Mouse (Mus musculus) cerebellum, adult 9-11 months (tissue): ENCODE data around the gene Lrrc74b.
"Not testable (repeated sequence)": the region's sequence is repeated elsewhere in the genome, so short reads cannot be mapped to it uniquely, and the experiment has no call there.

Source experiments
- DNase-seq: peaks from one replicate; pipeline ENCODE4 v3.0.0; 2022

Lrrc74b gene

DNA sequence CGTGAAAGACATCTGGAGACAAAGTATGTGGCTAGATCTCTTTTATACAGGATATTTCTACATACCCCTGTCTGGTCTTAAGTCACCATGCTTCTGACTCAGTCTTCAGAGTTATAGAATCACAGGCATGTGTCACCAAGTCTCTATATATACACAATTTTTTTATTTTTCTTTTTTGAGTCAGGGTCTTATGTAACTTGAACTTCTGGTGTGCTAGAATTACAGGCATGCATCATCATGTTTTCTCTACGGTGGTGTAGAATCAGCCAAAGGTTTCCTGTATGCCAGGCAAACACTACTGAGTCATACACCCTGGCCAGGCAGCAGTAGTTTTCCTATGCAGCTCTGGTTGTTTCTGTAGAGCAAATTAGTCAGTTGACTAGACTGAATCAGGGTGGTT is 18.4 kb downstream of the Lrrc74b start:
- DNase-seq, result no peak

GRCm38 (mm10) chr16:17536584-17536983 is 24.5 kb downstream of the Lrrc74b start:
- DNase-seq, result no peak

DNA sequence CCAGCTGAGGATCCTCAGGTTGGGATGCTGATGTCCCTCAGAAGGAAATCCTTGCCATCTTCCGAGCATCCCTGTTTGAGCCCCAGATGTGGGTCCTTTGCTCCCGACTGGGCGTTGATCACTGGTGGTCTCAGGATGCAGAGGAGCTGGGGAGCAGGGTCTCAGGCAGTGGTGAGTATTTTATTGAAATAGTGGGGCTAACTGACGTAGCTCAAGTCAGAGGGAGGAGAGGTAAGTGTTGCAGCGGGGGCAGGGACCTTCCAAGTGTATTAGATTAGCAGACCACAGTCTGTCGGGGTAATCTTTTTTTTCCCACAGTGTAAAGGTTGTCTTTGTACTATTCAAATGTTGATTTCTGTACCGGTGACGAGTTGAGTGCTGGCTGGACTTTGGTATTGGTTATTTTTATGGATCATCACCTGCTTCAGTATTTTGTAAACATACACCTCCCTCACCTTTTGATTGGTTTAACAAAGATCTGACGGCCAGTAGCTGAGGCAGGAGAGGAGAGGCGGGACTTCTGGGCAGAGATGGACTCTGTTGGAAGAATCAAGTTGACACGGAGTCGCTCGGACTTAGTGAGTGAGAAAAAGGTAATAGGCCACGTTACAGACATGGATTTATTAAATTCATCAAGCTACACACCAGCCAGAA is 28.2 kb downstream of the Lrrc74b start:
- DNase-seq, result no peak

GRCm38 (mm10) chr16:17532271-17532670 is 28.8 kb downstream of the Lrrc74b start:
- DNase-seq, result no peak

- DNase-seq, result peak; percentile 95
Measured at GRCm38 (mm10) chr16:17530640-17531288, 30.3 kb downstream of the Lrrc74b start, which contains the start of gene Thap7. Gene Thap7, minus strand, starts transcription at chr16:17531136.

DNA sequence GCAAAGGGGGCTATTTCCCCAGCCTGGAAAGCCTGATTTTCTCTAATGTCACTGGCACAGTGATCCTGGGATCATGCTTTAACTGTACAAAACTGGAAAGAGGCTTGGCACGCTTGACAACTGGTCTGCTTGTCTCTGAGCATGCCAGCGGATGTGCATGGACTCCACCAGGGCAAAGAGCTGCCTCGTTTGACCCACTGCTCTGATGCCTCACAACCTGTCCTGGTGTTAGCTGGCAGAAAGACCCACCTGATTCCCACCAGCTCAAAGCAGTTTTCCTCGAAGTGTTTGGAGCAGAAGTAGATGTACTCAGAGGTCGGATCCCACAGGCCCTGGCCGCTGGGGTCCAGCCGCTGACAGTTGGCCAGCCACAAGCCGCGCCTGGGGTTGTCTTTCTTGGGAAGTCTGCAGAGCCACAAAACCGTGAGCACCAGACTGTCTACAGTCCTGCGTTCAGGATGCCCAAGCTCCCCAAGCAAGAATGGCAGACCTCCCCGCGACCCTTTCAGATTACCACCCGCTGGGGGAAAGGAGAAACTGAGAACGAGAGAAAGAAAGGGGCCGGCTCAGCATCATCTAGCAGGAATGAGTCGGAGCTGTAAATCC is 31.0 kb downstream of the Lrrc74b start:
- peak; percentile 61 for DNase-seq

DNA sequence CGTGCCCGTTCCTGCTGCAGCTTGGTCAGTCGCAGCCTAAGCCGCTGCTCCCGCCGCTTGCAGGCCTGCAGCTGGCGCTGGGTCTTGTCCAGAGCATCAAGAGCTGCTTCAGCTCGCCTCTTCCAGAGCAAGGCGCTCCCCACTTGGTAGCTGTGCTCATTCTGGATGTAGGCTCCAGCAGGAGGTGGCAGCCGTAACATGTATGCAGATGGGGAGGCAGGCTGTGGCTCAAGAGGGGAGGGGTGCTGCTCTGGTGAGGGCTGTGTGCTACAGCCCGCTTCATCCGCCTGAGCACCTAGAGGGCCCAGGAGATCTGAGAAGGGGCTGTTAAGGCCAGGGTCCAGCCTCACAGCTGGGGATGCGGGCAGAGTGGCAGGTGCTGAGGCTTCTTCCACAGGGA is 32.8 kb downstream of the Lrrc74b start:
- no peak for DNase-seq

DNA sequence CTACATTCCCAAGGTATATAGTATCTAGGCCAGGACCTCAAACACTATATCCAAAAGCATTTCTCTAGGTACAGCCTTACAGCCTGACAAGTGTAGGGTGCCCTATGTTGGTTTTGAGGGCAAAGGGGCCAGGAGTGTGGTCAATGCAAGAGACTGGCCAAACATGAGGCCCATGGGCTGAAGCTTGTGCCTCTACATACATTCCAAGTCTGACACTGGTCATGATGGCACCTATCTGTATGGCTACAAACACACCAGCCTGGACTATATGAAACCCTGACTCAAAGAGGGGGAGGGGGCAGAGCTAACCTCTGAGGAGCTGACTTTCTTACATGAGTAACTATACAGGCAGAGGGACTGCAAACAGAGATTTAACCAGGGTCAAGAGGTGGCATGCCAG is 33.4 kb downstream of the Lrrc74b start:
- DNase-seq, result no peak

- no peak for DNase-seq
Measured at GRCm38 (mm10) chr16:17526223-17526622, 34.8 kb downstream of the Lrrc74b start.

GRCm38 (mm10) chr16:17525524-17525923 is 35.5 kb downstream of the Lrrc74b start:
- DNase-seq, result no peak

DNA sequence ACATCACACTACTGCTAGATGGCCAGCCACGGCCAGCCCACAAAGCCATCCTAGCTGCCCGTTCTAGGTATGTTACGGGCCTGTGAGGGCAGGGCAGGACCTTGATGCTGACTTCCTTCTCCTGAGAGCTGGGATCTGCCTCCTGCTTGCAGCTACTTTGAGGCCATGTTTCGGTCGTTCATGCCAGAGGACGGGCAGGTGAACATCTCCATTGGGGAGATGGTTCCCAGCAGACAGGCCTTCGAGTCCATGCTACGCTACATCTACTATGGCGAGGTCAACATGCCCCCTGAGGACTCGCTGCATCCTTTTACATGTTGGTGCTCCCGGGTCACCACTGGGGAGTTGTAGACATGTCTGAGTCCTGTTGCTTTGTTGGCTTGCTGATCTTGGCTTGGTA is 36.9 kb downstream of the Lrrc74b start:
- no peak for DNase-seq

DNA sequence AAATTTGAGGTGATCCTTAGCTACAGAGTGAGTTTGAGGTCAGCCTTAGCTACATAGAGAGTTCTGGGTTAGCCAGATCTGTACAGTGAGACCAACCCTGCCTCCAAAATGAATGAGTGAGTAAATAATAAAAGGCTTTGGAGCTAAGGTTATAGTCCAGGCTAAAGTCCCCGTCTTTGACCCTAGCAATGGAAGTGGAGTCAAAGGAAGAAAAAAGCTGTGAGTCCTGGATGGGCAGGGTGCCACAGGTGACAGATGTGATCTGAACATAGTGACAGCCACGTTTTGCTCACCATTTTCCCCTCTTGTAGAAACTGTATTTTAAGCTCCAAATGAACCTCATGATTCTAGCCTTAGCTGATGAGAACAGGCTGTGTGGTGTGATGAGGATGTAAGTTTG is 42.1 kb downstream of the Lrrc74b start:
- DNase-seq, result no peak

GRCm38 (mm10) chr16:17511431-17511830 is 49.6 kb downstream of the Lrrc74b start:
- DNase-seq, result peak; percentile 51

- no peak for DNase-seq
Measured at GRCm38 (mm10) chr16:17510686-17511085, 50.4 kb downstream of the Lrrc74b start.

GRCm38 (mm10) chr16:17510143-17510542 is 50.9 kb downstream of the Lrrc74b start:
- no peak for DNase-seq

GRCm38 (mm10) chr16:17509240-17509597 is 51.8 kb downstream of the Lrrc74b start:
- no peak for DNase-seq

DNA sequence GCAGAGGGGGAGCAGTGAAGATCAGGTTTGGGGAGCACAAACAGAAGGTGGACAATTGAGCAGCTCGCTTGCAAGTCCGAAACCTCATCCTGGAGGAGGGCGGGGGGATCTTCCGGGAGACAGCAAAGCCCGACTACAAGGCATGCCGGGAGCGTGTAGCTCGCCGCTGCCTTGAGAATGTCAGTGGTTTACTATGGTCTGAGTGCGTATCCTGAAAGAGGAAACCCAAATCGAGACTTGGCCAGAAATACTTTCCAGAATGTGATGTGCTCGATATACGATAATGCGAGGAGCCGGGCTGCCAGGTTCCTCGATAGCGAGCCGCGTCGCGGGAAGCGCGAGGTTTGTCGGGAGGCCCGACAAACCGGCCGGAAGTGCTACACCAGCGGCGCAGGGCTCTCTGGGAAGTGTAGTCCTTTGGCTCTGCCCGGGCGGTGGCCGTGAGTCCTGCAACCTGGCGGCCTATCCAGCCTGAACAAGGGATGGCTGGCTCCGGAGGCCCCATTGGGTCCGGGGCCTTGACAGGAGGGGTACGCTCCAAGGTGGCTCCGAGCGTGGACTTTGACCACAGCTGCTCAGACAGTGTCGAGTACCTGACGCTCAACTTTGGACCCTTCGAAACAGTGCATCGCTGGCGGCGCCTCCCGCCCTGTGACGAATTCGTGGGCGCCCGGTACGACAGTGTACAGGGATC is 52.4 kb downstream of the Lrrc74b start, which contains the start of gene Lztr1:
TSS of gene Lztr1 (plus strand) at position 143 of the 694 bp plus-strand sequence.
- peak; percentile 91 for DNase-seq

GRCm38 (mm10) chr16:17508031-17508430 is 53.0 kb downstream of the Lrrc74b start:
- not testable (repeated sequence) for DNase-seq

GRCm38 (mm10) chr16:17507018-17507552 is 54.0 kb downstream of the Lrrc74b start:
- peak; percentile 44 for DNase-seq

- no peak for DNase-seq
Measured at GRCm38 (mm10) chr16:17502681-17503080, 58.4 kb downstream of the Lrrc74b start.

GRCm38 (mm10) chr16:17499249-17499883 is 61.7 kb downstream of the Lrrc74b start:
- peak; percentile 41 for DNase-seq

DNA sequence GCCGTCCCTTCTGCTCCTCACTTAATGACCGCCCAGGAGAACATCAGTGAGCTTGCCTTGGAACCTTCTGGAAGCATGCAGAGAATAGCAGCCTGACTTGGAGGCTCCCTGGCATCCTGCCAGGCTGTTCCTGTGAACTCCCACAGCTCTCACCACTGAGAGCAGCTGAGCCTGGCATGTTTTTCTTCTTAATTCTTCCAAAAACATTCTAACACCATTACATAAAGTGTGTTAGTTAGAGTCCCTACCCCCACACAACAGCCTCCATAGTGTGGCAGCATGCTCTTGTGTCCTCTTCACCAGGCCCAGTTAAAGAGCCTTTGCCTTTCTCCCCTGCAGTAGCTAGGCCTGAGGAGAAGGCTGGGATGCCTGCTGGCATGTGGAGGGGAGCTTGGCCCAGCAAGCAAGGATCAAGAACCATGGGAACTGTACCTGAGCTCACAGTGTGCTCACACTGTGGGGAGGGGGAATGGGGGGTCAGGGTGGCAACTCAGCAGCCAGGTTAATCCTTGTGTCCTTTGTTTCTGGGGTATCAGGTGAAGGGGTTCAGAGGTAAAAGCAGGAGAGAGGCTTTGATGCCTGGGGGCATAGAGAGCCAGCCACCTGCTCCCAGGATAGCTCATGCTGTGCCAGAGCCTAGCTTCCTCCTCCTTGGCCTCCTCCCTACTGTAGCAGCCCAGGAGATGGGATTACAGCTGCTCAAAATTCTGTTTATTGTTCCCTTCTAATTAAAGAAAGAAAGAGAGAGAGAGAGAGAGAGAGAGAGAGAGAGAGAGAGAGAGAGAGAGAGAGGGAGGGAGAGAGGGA is 64.3 kb downstream of the Lrrc74b start:
- DNase-seq, result peak; percentile 89
